Mouse (Mus musculus) cerebellum, adult 2 months (tissue): ENCODE results near the gene Dhrs13.
"Not testable (repeated sequence)": the region's sequence is repeated elsewhere in the genome, so short reads cannot be mapped to it uniquely, and the experiment has no call there.

Source experiments
- CTCF ChIP-seq: fragments of 200-500 bp; IDR thresholded peaks from 2 replicates; pipeline ENCODE4 v1.5.1; 2011; ENCODE audit warnings: low read depth, mild to moderate bottlenecking, control low read depth, low read length, moderate library complexity, borderline replicate concordance; ENCODE audit not compliant: insufficient read depth
- POLR2A ChIP-seq: fragments of 200-500 bp; IDR thresholded peaks from 2 replicates; pipeline ENCODE4 v1.6.1; 2011; ENCODE audit warnings: low read length, control low read depth, borderline replicate concordance; ENCODE audit not compliant: insufficient read depth

GRCm38 (mm10) chr11:78042290-78042870, 10.3 kb downstream of the Dhrs13 start:
- TF ChIP-seq CTCF, POLR2A: not testable (repeated sequence)
